In genomic region chr2:160854687-160855086, GRCm38 (mm10) we compare ENCODE assay signal across 18 mouse cellular contexts. TPM values are rescaled to one million over a fixed set of nuclear protein-coding genes. Genes with fewer than 3 reads are reported as not detected.
A peak's percentile ranks its signal among the peaks of the same experiment; 100 is the strongest.
DNase-seq lines count a peak whose midpoint lies in the region; ATAC-seq lines count a peak whose summit lies in the region.
"Had no signal": no experiment of that assay in that cellular context is flagged by ENCODE, and none has a peak within 500 bp of the region (broad histone marks: within the 10 kb centered on the region; RNA-seq: fewer than 3 reads in every experiment).

No protein-coding gene starts in this region.

- no peak overlapping the region for H3K9ac ChIP-seq in forebrain, embryonic 16.5 days (replicated peaks; ENCODE audit: low read depth, low read length)
- H3K9ac ChIP-seq in forebrain, embryonic 13.5 days = no peak overlapping the region
- H3K9ac ChIP-seq: embryonic facial prominence, embryonic 12.5 days; heart, embryonic 15.5 days; hindbrain, embryonic 15.5 days; liver, postnatal 0 days had no signal

- H3K36me3 ChIP-seq in forebrain, embryonic 16.5 days (ENCODE audit: control insufficient read depth, insufficient read depth) = no peaks in the 10 kb centered on the region
- no peaks in the 10 kb centered on the region for H3K36me3 ChIP-seq in forebrain, embryonic 13.5 days (ENCODE audit: poor library complexity, severe bottlenecking)
- H3K36me3 ChIP-seq: embryonic facial prominence, embryonic 12.5 days; G1E; heart, embryonic 15.5 days; hindbrain, embryonic 15.5 days; limb, embryonic 10.5 days had no signal

- peaks cover 5% of the 10 kb centered on the region for H3K4me1 ChIP-seq in forebrain, embryonic 16.5 days (replicated peaks; ENCODE audit: control insufficient read depth, insufficient read depth, low read length)
- no peaks in the 10 kb centered on the region for H3K4me1 ChIP-seq in forebrain, embryonic 13.5 days
- H3K4me1 ChIP-seq: embryonic facial prominence, embryonic 12.5 days; limb, embryonic 10.5 days had no signal

- H3K4me2 ChIP-seq in forebrain, embryonic 16.5 days (ENCODE audit: low read length) = no peak overlapping the region
- no peak overlapping the region for H3K4me2 ChIP-seq in forebrain, embryonic 13.5 days
- H3K4me2 ChIP-seq: embryonic facial prominence, embryonic 12.5 days; heart, embryonic 15.5 days; hindbrain, embryonic 15.5 days had no signal

- no peak overlapping the region for H3K4me3 ChIP-seq in forebrain, embryonic 16.5 days (replicated peaks; ENCODE audit: low read length)
- H3K4me3 ChIP-seq in forebrain, embryonic 13.5 days = no peak overlapping the region
- H3K4me3 ChIP-seq: embryonic facial prominence, embryonic 12.5 days; heart, embryonic 15.5 days; hindbrain, embryonic 15.5 days; limb, embryonic 10.5 days had no signal

- H3K27me3 ChIP-seq in forebrain, embryonic 16.5 days (replicated peaks; ENCODE audit: control insufficient read depth, insufficient read depth, low read length) = no peaks in the 10 kb centered on the region
- no peaks in the 10 kb centered on the region for H3K27me3 ChIP-seq in forebrain, embryonic 13.5 days
- H3K27me3 ChIP-seq: embryonic facial prominence, embryonic 12.5 days; heart, embryonic 15.5 days; hindbrain, embryonic 15.5 days had no signal

- ATAC-seq in forebrain, embryonic 16.5 days = no peak
- no peak; the same call in 1 of the 2 replicates for ATAC-seq in forebrain, embryonic 13.5 days
- ATAC-seq: liver, postnatal 0 days had no signal

- H3K9me3 ChIP-seq in forebrain, embryonic 16.5 days (ENCODE audit: control insufficient read depth, low read length) = no peaks in the 10 kb centered on the region
- H3K9me3 ChIP-seq in forebrain, embryonic 13.5 days (replicated peaks) = no peaks in the 10 kb centered on the region
- H3K9me3 ChIP-seq: embryonic facial prominence, embryonic 12.5 days; G1E; heart, embryonic 15.5 days; hindbrain, embryonic 15.5 days; limb, embryonic 10.5 days had no signal

- DNase-seq in cerebellum, adult 9-10 months = peak; percentile 75
- DNase-seq in layer of hippocampus, postnatal 36 days = peak; percentile 44 to 52
- peak; percentile 53 for DNase-seq in right cerebral cortex, postnatal 25 days
- no peak for DNase-seq in heart, adult 11 months
- DNase-seq in gastrocnemius, postnatal 25 days = no peak
- no peak for DNase-seq in spleen, postnatal 4 days (ENCODE audit: low spot score in 2 of 2)
- DNase-seq: B cell, adult 2 months; liver, postnatal 0 days; thymus, postnatal 14 days had no signal

- H3K27ac ChIP-seq in forebrain, embryonic 16.5 days (ENCODE audit: low read length) = peak overlapping the region; percentile 50; the same call in 1 of the 2 replicates
- no peak overlapping the region for H3K27ac ChIP-seq in forebrain, embryonic 13.5 days
- H3K27ac ChIP-seq: embryonic facial prominence, embryonic 12.5 days; heart, embryonic 15.5 days; hindbrain, embryonic 15.5 days; limb, embryonic 10.5 days had no signal

RNA-seq across cellular contexts. Expression of gene Zhx3, which starts 18.1 kb away (rescaled TPM):
- polyA plus RNA-seq in forebrain, embryonic 16.5 days (2015; fragmentation: Nextera tagmentation; extraction: Ambion mirVana) = 21.7 and 23.9 TPM in 2 replicates
- 13.7 and 14.0 TPM in 2 replicates for polyA plus RNA-seq in forebrain, embryonic 13.5 days (2015; fragmentation: Nextera tagmentation; extraction: Ambion mirVana)
- total RNA-seq in layer of hippocampus, postnatal 36 days (2021) = 100 to 1,000 TPM in 1 of 2 experiments, 10 to 100 TPM in 1; 92.9 to 124 TPM
- total RNA-seq in gastrocnemius, postnatal 25 days (2021) = 10 to 100 TPM; 25.8 TPM

RNA-seq across cellular contexts. Expression of gene Lpin3, which starts 25.8 kb away (rescaled TPM):
- 0.17 TPM in 1 of 2 replicates, not detected in the other for polyA plus RNA-seq in forebrain, embryonic 16.5 days (2015; fragmentation: Nextera tagmentation; extraction: Ambion mirVana)
- 0.06 and 0.21 TPM in 2 replicates for polyA plus RNA-seq in forebrain, embryonic 13.5 days (2015; fragmentation: Nextera tagmentation; extraction: Ambion mirVana)
- 1 to 10 TPM; 1.1 to 1.4 TPM for total RNA-seq in layer of hippocampus, postnatal 36 days (2021)
- total RNA-seq in gastrocnemius, postnatal 25 days (2021) = 1 to 10 TPM; 3.7 to 4.9 TPM
- total RNA-seq: megakaryocyte progenitor cell, adult 5-6 weeks; monocyte, adult 5-6 weeks had no signal

RNA-seq across cellular contexts. Expression of gene Emilin3, which starts 57.4 kb away (rescaled TPM):
- polyA plus RNA-seq in forebrain, embryonic 16.5 days (2015; fragmentation: Nextera tagmentation; extraction: Ambion mirVana) = 0.43 and 0.52 TPM in 2 replicates
- 0.72 and 0.84 TPM in 2 replicates for polyA plus RNA-seq in forebrain, embryonic 13.5 days (2015; fragmentation: Nextera tagmentation; extraction: Ambion mirVana)
- total RNA-seq in layer of hippocampus, postnatal 36 days (2021) = under 1 TPM in 1 of 2 experiments, not detected in 1; 0.15 TPM
- under 1 TPM; 0.21 to 0.79 TPM for total RNA-seq in gastrocnemius, postnatal 25 days (2021)
- total RNA-seq: megakaryocyte progenitor cell, adult 5-6 weeks; monocyte, adult 5-6 weeks had no signal
- polyA plus RNA-seq: G1E; liver, postnatal 0 days had no signal

Comparison
In these comparisons a context has a peak if more than half of its experiments do, and no peak if none do; other contexts are left out.
1. DNase-seq: peak in cerebellum, adult 9-10 months (single experiment), layer of hippocampus, postnatal 36 days (2 of 2) and right cerebral cortex, postnatal 25 days (single experiment); none in heart, adult 11 months (single experiment), gastrocnemius, postnatal 25 days (single experiment) and spleen, postnatal 4 days (0 of 2).